In the genomic region with DNA sequence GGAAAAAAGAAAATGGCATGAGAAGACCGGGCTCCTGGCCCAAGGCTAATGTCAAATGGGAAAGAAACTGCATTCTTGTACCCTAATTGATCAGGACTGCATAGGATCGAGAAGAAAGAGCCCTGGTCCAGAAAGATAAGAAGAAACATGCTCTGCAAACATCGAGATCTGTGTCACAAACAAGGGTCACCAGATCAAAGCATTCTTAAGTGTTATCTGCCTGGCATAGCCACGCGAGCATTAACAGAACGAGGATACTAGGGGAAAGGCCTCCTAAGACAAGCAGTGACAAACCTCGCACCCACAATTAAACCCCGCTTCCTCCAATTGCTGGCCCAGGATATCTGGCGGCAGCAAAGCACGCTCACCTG, we compare ENCODE assay signal across 21 mouse cellular contexts. TPM values are rescaled to one million over a fixed set of nuclear protein-coding genes. Genes with fewer than 3 reads are reported as not detected.
A peak's percentile ranks its signal among the peaks of the same experiment; 100 is the strongest.
DNase-seq lines count a peak whose midpoint lies in the region; ATAC-seq and TF ChIP-seq lines count a peak whose summit lies in the region.
"Had no signal": no experiment of that assay in that cellular context is flagged by ENCODE, and none has a peak within 500 bp of the region (broad histone marks: within the 10 kb centered on the region; RNA-seq: fewer than 3 reads in every experiment).

No protein-coding gene starts in this region.

- no peaks in the 10 kb centered on the region for H3K79me2 ChIP-seq in CH12.LX (replicated peaks; ENCODE audit: control insufficient read depth, extremely low read depth, insufficient read depth, poor library complexity, severe bottlenecking)

- no peaks in the 10 kb centered on the region for H3K9me3 ChIP-seq in hindbrain, postnatal 0 days (ENCODE audit: low read length)
- no peaks in the 10 kb centered on the region for H3K9me3 ChIP-seq in hindbrain, embryonic 11.5 days (ENCODE audit: control insufficient read depth, low read length)
- H3K9me3 ChIP-seq in CH12.LX (replicated peaks; ENCODE audit: low read length) = no peaks in the 10 kb centered on the region
- H3K9me3 ChIP-seq in liver, embryonic 15.5 days (replicated peaks) = no peaks in the 10 kb centered on the region
- H3K9me3 ChIP-seq in lung, postnatal 0 days (ENCODE audit: low read length) = no peaks in the 10 kb centered on the region
- H3K9me3 ChIP-seq: forebrain, embryonic 13.5 days; intestine, embryonic 15.5 days; limb, embryonic 13.5 days; lung, embryonic 15.5 days; midbrain, embryonic 10.5 days had no signal

- peaks cover 78% of the 10 kb centered on the region for H3K36me3 ChIP-seq in hindbrain, postnatal 0 days (ENCODE audit: insufficient read depth, low read length)
- peaks cover 49% of the 10 kb centered on the region for H3K36me3 ChIP-seq in hindbrain, embryonic 11.5 days (ENCODE audit: control insufficient read depth, insufficient read depth, low read length)
- H3K36me3 ChIP-seq in CH12.LX (replicated peaks in 1 of 2; ENCODE audit: control insufficient read depth in 1 of 2, insufficient read depth in 1 of 2, low read length in 1 of 2) = peaks cover 79 to 91% of the 10 kb centered on the region in 2 experiments
- peaks cover 98% of the 10 kb centered on the region for H3K36me3 ChIP-seq in liver, embryonic 15.5 days (replicated peaks)
- H3K36me3 ChIP-seq in lung, postnatal 0 days (ENCODE audit: insufficient read depth, low read length) = peaks cover 56% of the 10 kb centered on the region

- TF ChIP-seq EP300 in CH12.LX (IDR thresholded peaks at IDR 0.05; ENCODE audit: low read length) = no peak
- no peak for TF ChIP-seq EP300 in lung, postnatal 0 days (IDR thresholded peaks at IDR 0.05)

- dilution Hi-C loops in CH12.LX (cut with MboI; ENCODE audit: extremely low pct_ligation_motif_present, extremely low pct_unique_long_range_greater_than_20kb, low sequenced_read_pairs) = no loop called here

- no peak for DNase-seq in cerebellum, adult 2 months
- DNase-seq in cerebellum, postnatal 36 days = no peak
- no peak for DNase-seq in hindbrain, postnatal 0 days (ENCODE audit: low spot score)
- no peak for DNase-seq in hindbrain, embryonic 11.5 days (ENCODE audit: low spot score)
- no peak for DNase-seq in CH12.LX (ENCODE audit: extremely low read depth)
- DNase-seq in lung, postnatal 0 days (ENCODE audit: low spot score) = no peak
- no peak for DNase-seq in thymus, postnatal 36 days
- DNase-seq: adrenal gland, adult 2 months; cerebellum, adult 11 months; kidney, adult 9 months; kidney, postnatal 14 days; lung, postnatal 4 days; retina, postnatal 1 day; thymus, postnatal 14 days had no signal

- TF ChIP-seq RAD21 in CH12.LX (IDR thresholded peaks at IDR 0.05; ENCODE audit: low read depth, low read length) = no peak

- WGBS in cerebellum, adult 2 months = 46% methylated on average over 10 of the region's 10 CpGs
- 87% methylated on average over 10 of the region's 10 CpGs for WGBS in hindbrain, postnatal 0 days
- WGBS in hindbrain, embryonic 11.5 days = 88% methylated on average over 10 of the region's 10 CpGs
- 36% methylated on average over 10 of the region's 10 CpGs for WGBS in liver, embryonic 15.5 days (ENCODE audit: insufficient replicate concordance)
- 65% methylated on average over 10 of the region's 10 CpGs for WGBS in lung, postnatal 0 days

- no peak overlapping the region for H3K4me2 ChIP-seq in hindbrain, postnatal 0 days (ENCODE audit: low read depth, low read length)
- no peak overlapping the region for H3K4me2 ChIP-seq in hindbrain, embryonic 11.5 days (replicated peaks; ENCODE audit: low read depth, low read length)
- H3K4me2 ChIP-seq in CH12.LX (ENCODE audit: insufficient read depth, low read depth, poor library complexity, severe bottlenecking) = no peak overlapping the region
- H3K4me2 ChIP-seq in liver, embryonic 15.5 days = no peak overlapping the region
- H3K4me2 ChIP-seq in lung, postnatal 0 days (replicated peaks; ENCODE audit: low read depth, low read length) = no peak overlapping the region
- H3K4me2 ChIP-seq: forebrain, embryonic 13.5 days; heart, embryonic 11.5 days; intestine, embryonic 15.5 days; limb, embryonic 13.5 days; lung, embryonic 15.5 days had no signal

- no peak for TF ChIP-seq POLR2A in cerebellum, adult 2 months (IDR thresholded peaks at IDR 0.05; ENCODE audit: borderline replicate concordance, insufficient read depth, low read length)
- no peak for TF ChIP-seq POLR2A in CH12.LX (IDR thresholded peaks at IDR 0.05; ENCODE audit: low read depth, low read length)

- in situ Hi-C loops in CH12.LX (cut with MboI; ENCODE audit: low pct_ligation_motif_present, low pct_unique_long_range_greater_than_20kb, low sequenced_read_pairs) = no loop called here

- peak overlapping the region; percentile 86 for H3K27ac ChIP-seq in cerebellum, adult 2 months (ENCODE audit: insufficient read depth, low read length)
- peak overlapping the region; percentile 16; the same call in 1 of the 2 replicates for H3K27ac ChIP-seq in hindbrain, postnatal 0 days
- no peak overlapping the region for H3K27ac ChIP-seq in hindbrain, embryonic 11.5 days (ENCODE audit: low read depth, low read length)
- H3K27ac ChIP-seq in CH12.LX (ENCODE audit: insufficient read depth, low read depth) = peak overlapping the region; percentile 29; the same call in 1 of the 2 replicates
- H3K27ac ChIP-seq in liver, embryonic 15.5 days (replicated peaks) = no peak overlapping the region
- no peak overlapping the region for H3K27ac ChIP-seq in lung, postnatal 0 days (ENCODE audit: low read length)
- H3K27ac ChIP-seq: forebrain, embryonic 13.5 days; intestine, embryonic 15.5 days; limb, embryonic 13.5 days; lung, embryonic 15.5 days; midbrain, embryonic 10.5 days had no signal

- H3K27me3 ChIP-seq in cerebellum, adult 2 months (ENCODE audit: control insufficient read depth, insufficient read depth, low read length) = no peaks in the 10 kb centered on the region
- no peaks in the 10 kb centered on the region for H3K27me3 ChIP-seq in hindbrain, postnatal 0 days (ENCODE audit: insufficient read depth, low read length)
- H3K27me3 ChIP-seq in hindbrain, embryonic 11.5 days (ENCODE audit: control insufficient read depth, insufficient read depth, low read length) = no peaks in the 10 kb centered on the region
- H3K27me3 ChIP-seq in CH12.LX (replicated peaks) = no peaks in the 10 kb centered on the region
- no peaks in the 10 kb centered on the region for H3K27me3 ChIP-seq in liver, embryonic 15.5 days
- no peaks in the 10 kb centered on the region for H3K27me3 ChIP-seq in lung, postnatal 0 days (replicated peaks; ENCODE audit: insufficient read depth, low read length)
- H3K27me3 ChIP-seq: forebrain, embryonic 13.5 days; intestine, embryonic 15.5 days; limb, embryonic 13.5 days; lung, embryonic 15.5 days had no signal

- H3K9ac ChIP-seq in hindbrain, postnatal 0 days (replicated peaks; ENCODE audit: low read length) = no peak overlapping the region
- no peak overlapping the region for H3K9ac ChIP-seq in hindbrain, embryonic 11.5 days (ENCODE audit: low read depth, low read length)
- H3K9ac ChIP-seq in CH12.LX (ENCODE audit: insufficient read depth, low read depth) = no peak overlapping the region
- H3K9ac ChIP-seq in liver, embryonic 15.5 days = no peak overlapping the region
- H3K9ac ChIP-seq in lung, postnatal 0 days (replicated peaks; ENCODE audit: low read depth) = no peak overlapping the region
- H3K9ac ChIP-seq: forebrain, embryonic 13.5 days; intestine, embryonic 15.5 days; limb, embryonic 13.5 days; lung, embryonic 15.5 days had no signal

- ATAC-seq in hindbrain, postnatal 0 days = no peak
- ATAC-seq in hindbrain, embryonic 11.5 days (ENCODE audit: low FRiP score) = no peak
- peak; percentile 32; the same call in 1 of the 2 replicates for ATAC-seq in liver, embryonic 15.5 days (ENCODE audit: insufficient read depth)
- ATAC-seq in lung, postnatal 0 days = no peak
- ATAC-seq: forebrain, embryonic 13.5 days; intestine, embryonic 15.5 days had no signal

- TF ChIP-seq CTCF in cerebellum, adult 2 months (IDR thresholded peaks at IDR 0.05; ENCODE audit: borderline replicate concordance, insufficient read depth, low read depth, low read length) = no peak
- TF ChIP-seq CTCF in hindbrain, postnatal 0 days (IDR thresholded peaks at IDR 0.05; ENCODE audit: low read depth) = no peak
- no peak for TF ChIP-seq CTCF in CH12.LX (conservative IDR thresholded peaks at IDR 0.05 in 1 of 2, IDR thresholded peaks at IDR 0.05 in 1 of 2; ENCODE audit: low read depth in 2 of 2, low read length in 2 of 2)
- no peak for TF ChIP-seq CTCF in lung, postnatal 0 days (IDR thresholded peaks at IDR 0.05)

- H3K4me1 ChIP-seq in cerebellum, adult 2 months (ENCODE audit: control insufficient read depth, insufficient read depth, low read length) = peaks cover 70% of the 10 kb centered on the region
- no peaks in the 10 kb centered on the region for H3K4me1 ChIP-seq in hindbrain, postnatal 0 days (ENCODE audit: insufficient read depth, low read length)
- no peaks in the 10 kb centered on the region for H3K4me1 ChIP-seq in hindbrain, embryonic 11.5 days (replicated peaks; ENCODE audit: control insufficient read depth, insufficient read depth, low read length)
- peaks cover 49 to 90% of the 10 kb centered on the region in 2 experiments for H3K4me1 ChIP-seq in CH12.LX (ENCODE audit: control insufficient read depth in 1 of 2, insufficient read depth in 2 of 2)
- H3K4me1 ChIP-seq in liver, embryonic 15.5 days (replicated peaks) = peaks cover 27% of the 10 kb centered on the region
- no peaks in the 10 kb centered on the region for H3K4me1 ChIP-seq in lung, postnatal 0 days (ENCODE audit: insufficient read depth, low read depth, low read length)
- H3K4me1 ChIP-seq: forebrain, embryonic 13.5 days; intestine, embryonic 15.5 days; limb, embryonic 13.5 days; lung, embryonic 15.5 days; midbrain, embryonic 10.5 days had no signal

- no peak overlapping the region for H3K4me3 ChIP-seq in cerebellum, adult 2 months (replicated peaks; ENCODE audit: insufficient read depth, low read depth, low read length)
- no peak overlapping the region for H3K4me3 ChIP-seq in hindbrain, postnatal 0 days (ENCODE audit: low read length)
- H3K4me3 ChIP-seq in hindbrain, embryonic 11.5 days (ENCODE audit: low read depth, low read length) = no peak overlapping the region
- H3K4me3 ChIP-seq in CH12.LX (replicated peaks in 1 of 3; ENCODE audit: low read depth in 2 of 3, low read length in 2 of 3, poor library complexity in 1 of 3) = no peak overlapping the region
- no peak overlapping the region for H3K4me3 ChIP-seq in liver, embryonic 15.5 days (replicated peaks)
- H3K4me3 ChIP-seq in lung, postnatal 0 days (ENCODE audit: low read depth, low read length) = no peak overlapping the region
- H3K4me3 ChIP-seq: forebrain, embryonic 13.5 days; intestine, embryonic 15.5 days; limb, embryonic 13.5 days; lung, embryonic 15.5 days; midbrain, embryonic 10.5 days had no signal

RNA-seq across cellular contexts. Expression of a gene that starts 13.6 kb away (rescaled TPM):
- polyA plus RNA-seq in cerebellum, adult 2 months (2012; rRNA removed) = 68.3 and 71.2 TPM in 2 replicates
- 50.2 and 50.9 TPM in 2 replicates for total RNA-seq in hindbrain, postnatal 0 days (2014; rRNA removed)
- polyA plus RNA-seq in hindbrain, postnatal 0 days (2015; fragmentation: Nextera tagmentation; extraction: Ambion mirVana) = 11.3 and 11.8 TPM in 2 replicates
- polyA plus RNA-seq in hindbrain, embryonic 11.5 days (2014; fragmentation: Nextera tagmentation; extraction: Ambion mirVana) = 5.5 and 6.0 TPM in 2 replicates
- 7.8 and 10.1 TPM in 2 replicates for total RNA-seq in CH12.LX (2012; rRNA removed)
- 6.3 and 7.1 TPM in 2 replicates for total RNA-seq in CH12.LX (2014; rRNA removed)
- polyA plus RNA-seq in CH12.LX (2012; ENCODE audit: insufficient read length, low read depth) = 8.2 and 8.7 TPM in 2 replicates
- 2.0 and 2.2 TPM in 2 replicates for polyA plus RNA-seq in liver, embryonic 15.5 days (2015; fragmentation: Nextera tagmentation; extraction: Ambion mirVana)
- polyA plus RNA-seq in lung, postnatal 0 days (2015; fragmentation: Nextera tagmentation; extraction: Ambion mirVana) = 4.0 and 4.5 TPM in 2 replicates

RNA-seq across cellular contexts. Expression of a gene that starts 31.5 kb away (rescaled TPM):
- polyA plus RNA-seq in cerebellum, adult 2 months (2012; rRNA removed) = 46.3 and 50.0 TPM in 2 replicates
- total RNA-seq in hindbrain, postnatal 0 days (2014; rRNA removed) = 87.1 and 93.7 TPM in 2 replicates
- polyA plus RNA-seq in hindbrain, postnatal 0 days (2015; fragmentation: Nextera tagmentation; extraction: Ambion mirVana) = 32.5 and 33.6 TPM in 2 replicates
- 58.1 and 67.5 TPM in 2 replicates for polyA plus RNA-seq in hindbrain, embryonic 11.5 days (2014; fragmentation: Nextera tagmentation; extraction: Ambion mirVana)
- total RNA-seq in CH12.LX (2012; rRNA removed) (38.4 and 58.8 TPM in 2 replicates), CH12.LX (2014; rRNA removed) (36.9 TPM in 2 replicates)
- polyA plus RNA-seq in CH12.LX (2012; ENCODE audit: insufficient read length, low read depth) = 43.2 and 43.6 TPM in 2 replicates
- polyA plus RNA-seq in liver, embryonic 15.5 days (2015; fragmentation: Nextera tagmentation; extraction: Ambion mirVana) = 9.0 and 10.1 TPM in 2 replicates
- 20.3 and 23.4 TPM in 2 replicates for polyA plus RNA-seq in lung, postnatal 0 days (2015; fragmentation: Nextera tagmentation; extraction: Ambion mirVana)

Comparison
In these comparisons a context has a peak if more than half of its experiments do, and no peak if none do; other contexts are left out.
1. H3K27ac ChIP-seq: peak in cerebellum, adult 2 months (single experiment), hindbrain, postnatal 0 days (single experiment) and CH12.LX (single experiment); none in hindbrain, embryonic 11.5 days (single experiment), liver, embryonic 15.5 days (single experiment) and lung, postnatal 0 days (single experiment).